Mouse (Mus musculus) liver, embryonic 12.5 days (tissue): ENCODE results near the gene Prdm11. TPM values are rescaled to one million over a fixed set of nuclear protein-coding genes. Genes with fewer than 3 reads are reported as not detected.

ENCODE experiments used
- ATAC-seq: fragments of 200-750 bp; cut with Nextera tagmentation; 2 replicates; pipeline ENCODE4 v1.8.0; 2017; ENCODE audit warnings: moderate number of reproducible peaks, mild to moderate bottlenecking, moderate library complexity
- H3K27ac ChIP-seq: fragments of 300-500 bp; sonication (generic); 2 replicates; pipeline ENCODE4 v1.5.1; 2016; ENCODE audit warnings: mild to moderate bottlenecking
- H3K27me3 ChIP-seq: fragments of 300-500 bp; sonication (generic); replicated peaks from 2 replicates; pipeline ENCODE4 v1.6.1; 2016; ENCODE audit warnings: mild to moderate bottlenecking, moderate library complexity
- H3K36me3 ChIP-seq: fragments of 300-500 bp; sonication (generic); 2 replicates; pipeline ENCODE4 v1.6.1; 2016; ENCODE audit warnings: mild to moderate bottlenecking, moderate library complexity
- H3K4me1 ChIP-seq: fragments of 300-500 bp; sonication (generic); 2 replicates; pipeline ENCODE4 v1.6.1; 2016
- H3K4me2 ChIP-seq: fragments of 300-500 bp; sonication (generic); 2 replicates; pipeline ENCODE4 v1.6.1; 2016; ENCODE audit warnings: mild to moderate bottlenecking, moderate library complexity
- H3K4me3 ChIP-seq: fragments of 300-500 bp; sonication (generic); 2 replicates; pipeline ENCODE4 v1.5.1; 2016; ENCODE audit warnings: mild to moderate bottlenecking, moderate library complexity
- H3K9ac ChIP-seq: fragments of 300-500 bp; sonication (generic); 2 replicates; pipeline ENCODE4 v1.6.1; 2016; ENCODE audit warnings: mild to moderate bottlenecking, moderate library complexity
- H3K9me3 ChIP-seq: fragments of 300-500 bp; sonication (generic); replicated peaks from 2 replicates; pipeline ENCODE4 v1.6.1; 2016; ENCODE audit warnings: mild to moderate bottlenecking, moderate library complexity
- WGBS: fragments of 180-500 bp; shearing (Covaris S2); methylation state at CpG from one replicate; pipeline ENCODE4 v1.1.7; 2016; ENCODE audit not compliant: insufficient replicate concordance; 5-methylcytosine and 5-hydroxymethylcytosine counted together
- polyA plus RNA-seq: library from polyadenylated mRNA; unstranded; fragments of >200 nt; fragmentation: Nextera tagmentation; extraction: Ambion mirVana; gene quantifications from 2 replicates; pipeline ENCODE4 v1.2.1, GENCODE M21; 2016

The Prdm11 gene
- polyA plus RNA-seq, 1 experiment from 2014 or later: 9.2 TPM

- WGBS: 75% methylated on average over 7 of the region's 7 CpGs
Observed at GRCm38 (mm10) chr2:93027713-93028112, 18.3 kb downstream of the Prdm11 start.

DNA sequence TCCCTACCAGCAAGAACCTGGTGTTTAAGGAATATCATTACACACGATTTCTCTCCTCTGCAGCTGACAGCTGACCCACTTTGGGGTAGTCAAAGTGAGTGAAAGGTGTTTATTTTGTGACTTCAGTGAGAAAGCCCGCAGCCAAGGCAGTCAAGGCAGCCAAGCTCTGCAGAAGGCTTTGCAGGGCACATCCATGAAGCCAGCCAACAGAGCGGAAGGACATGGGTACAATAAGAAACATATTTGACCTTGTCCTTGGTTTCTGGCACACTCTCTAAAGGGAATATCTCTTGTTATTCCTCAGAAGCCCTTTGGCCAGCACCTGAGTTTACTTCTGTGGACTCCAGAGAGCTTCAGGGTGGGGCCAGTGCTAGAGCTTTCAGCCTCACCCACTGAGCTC is 21.5 kb downstream of the Prdm11 start:
- no peaks in the 10 kb centered on the region for H3K27me3 ChIP-seq
- no peak overlapping the region for H3K4me3 ChIP-seq
- no peaks in the 10 kb centered on the region for H3K36me3 ChIP-seq
- ATAC-seq: no peak
- WGBS: 81% methylated on average over 3 of the region's 3 CpGs
- H3K4me2 ChIP-seq: no peak overlapping the region
- H3K9me3 ChIP-seq: no peaks in the 10 kb centered on the region
- H3K27ac ChIP-seq: no peak overlapping the region
- no peak overlapping the region for H3K9ac ChIP-seq
- peaks cover 22% of the 10 kb centered on the region for H3K4me1 ChIP-seq

More at GRCm38 (mm10) chr2:93027713-93028112, 18.3 kb downstream of the Prdm11 start:
- Histone ChIP-seq H3K4me2 (no peak overlapping the region), H3K36me3 (no peaks in the 10 kb centered on the region), H3K27me3 (no peaks in the 10 kb centered on the region), H3K9ac (no peak overlapping the region), H3K9me3 (no peaks in the 10 kb centered on the region), H3K4me1 (peaks cover 27% of the 10 kb centered on the region), H3K4me3 (no peak overlapping the region), H3K27ac (no peak overlapping the region)
- no peak for ATAC-seq

DNA sequence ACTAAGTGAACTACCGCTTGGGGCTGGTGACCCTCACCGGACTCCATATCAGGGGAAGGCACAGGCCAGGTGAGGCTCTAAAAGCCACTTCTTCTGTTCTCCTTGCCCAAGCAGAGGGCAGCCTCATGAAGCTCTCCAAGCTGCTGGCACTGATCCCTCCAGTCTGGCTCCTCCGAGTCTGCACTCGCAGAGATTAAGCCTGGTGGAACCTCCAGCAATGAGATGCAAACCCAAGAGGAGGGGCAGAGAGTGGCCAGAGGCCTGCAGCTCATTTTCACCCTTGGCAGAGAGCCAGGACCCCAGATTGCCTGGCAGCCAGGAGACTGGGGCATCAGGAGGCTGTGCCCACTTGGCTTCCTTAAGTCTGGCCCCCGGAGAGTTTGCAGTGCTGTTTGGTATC is 27.1 kb downstream of the Prdm11 start:
- no peak overlapping the region for H3K9ac ChIP-seq
- H3K27ac ChIP-seq: no peak overlapping the region
- peaks cover 23% of the 10 kb centered on the region for H3K4me1 ChIP-seq
- ATAC-seq: no peak
- H3K9me3 ChIP-seq: no peaks in the 10 kb centered on the region
- no peak overlapping the region for H3K4me3 ChIP-seq
- H3K4me2 ChIP-seq: no peak overlapping the region
- 75% methylated on average over 5 of the region's 5 CpGs for WGBS
- H3K36me3 ChIP-seq: no peaks in the 10 kb centered on the region
- no peaks in the 10 kb centered on the region for H3K27me3 ChIP-seq

GRCm38 (mm10) chr2:93017151-93017550 is 28.8 kb downstream of the Prdm11 start:
- Histone ChIP-seq H3K36me3 (peaks cover 9% of the 10 kb centered on the region), H3K4me3 (no peak overlapping the region), H3K4me2 (no peak overlapping the region), H3K9me3 (no peaks in the 10 kb centered on the region), H3K4me1 (peaks cover 40% of the 10 kb centered on the region), H3K9ac (no peak overlapping the region), H3K27me3 (no peaks in the 10 kb centered on the region), H3K27ac (no peak overlapping the region)
- no peak for ATAC-seq
- 91% methylated on average over 8 of the region's 8 CpGs for WGBS

GRCm38 (mm10) chr2:93015041-93015440 is 30.9 kb downstream of the Prdm11 start:
- Histone ChIP-seq H3K4me1 (peaks cover 48% of the 10 kb centered on the region), H3K27ac (peak overlapping the region; percentile 76), H3K27me3 (no peaks in the 10 kb centered on the region), H3K9ac (peak overlapping the region; percentile 75), H3K9me3 (no peaks in the 10 kb centered on the region), H3K36me3 (peaks cover 22% of the 10 kb centered on the region), H3K4me2 (peak overlapping the region; percentile 98), H3K4me3 (peak overlapping the region; percentile 66)
- 2% methylated on average over 40 of the region's 40 CpGs for WGBS
- peak; percentile 33 for ATAC-seq

- 4% methylated on average over 38 of the region's 50 CpGs for WGBS
- H3K27me3 ChIP-seq: no peaks in the 10 kb centered on the region
- peaks cover 22% of the 10 kb centered on the region for H3K36me3 ChIP-seq
- H3K4me2 ChIP-seq: peak overlapping the region; percentile 98
- H3K4me3 ChIP-seq: peak overlapping the region; percentile 66
- peak overlapping the region; percentile 76 for H3K27ac ChIP-seq
- no peaks in the 10 kb centered on the region for H3K9me3 ChIP-seq
- ATAC-seq: peak; percentile 85
- peaks cover 52% of the 10 kb centered on the region for H3K4me1 ChIP-seq
- peak overlapping the region; percentile 75 for H3K9ac ChIP-seq
Observed at GRCm38 (mm10) chr2:93014093-93014937, 31.7 kb downstream of the Prdm11 start.

- Histone ChIP-seq H3K36me3 (peaks cover 28% of the 10 kb centered on the region), H3K27me3 (no peaks in the 10 kb centered on the region), H3K4me2 (peak overlapping the region; percentile 98), H3K4me3 (peak overlapping the region; percentile 66), H3K27ac (peak overlapping the region; percentile 76), H3K9me3 (no peaks in the 10 kb centered on the region), H3K9ac (peak overlapping the region; percentile 75), H3K4me1 (peaks cover 59% of the 10 kb centered on the region)
- 62% methylated on average over 8 of the region's 8 CpGs for WGBS
- peak; percentile 10; the same call in 1 of the 2 replicates for ATAC-seq
Observed at GRCm38 (mm10) chr2:93013415-93014092, 32.4 kb downstream of the Prdm11 start.

DNA sequence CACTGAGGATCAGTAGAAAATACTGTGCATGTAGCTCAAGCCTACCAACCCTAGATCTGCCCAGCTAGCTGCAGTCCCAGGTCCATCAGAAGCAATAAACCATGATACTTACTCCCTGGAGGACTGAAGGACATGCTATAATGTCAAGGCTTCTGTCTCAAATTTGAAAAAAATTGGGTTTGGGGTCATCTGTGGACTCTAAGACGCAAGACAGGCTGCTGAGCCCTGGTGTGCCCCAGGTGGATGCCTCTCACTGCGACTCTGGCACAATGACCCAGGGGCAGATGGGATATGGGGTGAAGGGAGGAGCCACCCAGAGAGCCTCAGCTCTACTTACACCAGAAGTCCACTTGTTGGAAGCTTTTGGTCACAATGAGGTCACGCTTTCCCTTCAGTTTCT is 33.0 kb downstream of the Prdm11 start:
- Histone ChIP-seq H3K4me2 (peak overlapping the region; percentile 98), H3K9me3 (no peaks in the 10 kb centered on the region), H3K27ac (peak overlapping the region; percentile 76), H3K4me3 (no peak overlapping the region), H3K27me3 (no peaks in the 10 kb centered on the region), H3K36me3 (peaks cover 28% of the 10 kb centered on the region), H3K4me1 (peaks cover 65% of the 10 kb centered on the region), H3K9ac (no peak overlapping the region)
- ATAC-seq: no peak
- 86% methylated on average over 3 of the region's 3 CpGs for WGBS

DNA sequence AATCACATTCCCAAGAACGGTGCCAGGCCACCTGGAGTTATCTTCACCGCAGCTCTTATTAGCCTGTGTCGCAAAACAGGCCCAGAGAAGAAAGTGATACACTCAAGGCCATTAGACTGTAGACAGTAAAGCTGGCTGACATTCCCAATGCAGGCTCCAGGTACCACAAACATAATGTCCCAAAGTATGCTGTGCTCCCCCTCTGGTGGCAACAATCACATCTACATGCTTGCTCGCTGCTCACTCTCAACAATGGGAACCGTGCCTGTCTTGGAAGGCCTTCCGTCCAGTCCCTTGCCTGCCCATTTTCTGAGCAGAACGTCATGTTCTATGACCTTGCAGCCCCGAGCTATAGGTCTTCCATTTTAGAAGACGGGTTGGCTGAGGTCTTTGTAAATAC is 34.0 kb downstream of the Prdm11 start:
- Histone ChIP-seq H3K27me3 (no peaks in the 10 kb centered on the region), H3K4me1 (peaks cover 76% of the 10 kb centered on the region), H3K4me3 (no peak overlapping the region), H3K9ac (no peak overlapping the region), H3K4me2 (peak overlapping the region; percentile 98; the same call in 1 of the 2 replicates), H3K9me3 (no peaks in the 10 kb centered on the region), H3K36me3 (peaks cover 29% of the 10 kb centered on the region), H3K27ac (no peak overlapping the region)
- WGBS: 82% methylated on average over 9 of the region's 9 CpGs
- ATAC-seq: no peak

DNA sequence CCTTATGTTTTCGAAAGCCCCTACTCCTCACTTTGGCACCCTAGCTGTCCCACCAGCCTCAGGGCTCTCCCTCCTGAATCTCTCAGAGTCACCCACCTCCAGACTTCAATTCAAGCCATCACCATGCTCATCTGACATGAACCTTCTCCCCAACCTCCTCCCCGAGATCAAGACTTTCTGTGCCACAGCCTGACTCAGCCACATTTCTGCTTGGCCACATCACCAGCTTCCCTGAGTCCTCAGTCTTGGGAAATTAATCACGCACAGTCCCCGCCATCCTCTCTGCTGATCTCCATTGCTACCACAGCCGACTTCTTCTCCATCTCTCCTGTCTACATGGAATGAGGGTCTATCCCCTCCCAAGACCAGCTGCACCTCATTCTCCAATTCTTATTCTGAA is 34.5 kb downstream of the Prdm11 start:
- Histone ChIP-seq H3K4me3 (no peak overlapping the region), H3K4me1 (peaks cover 80% of the 10 kb centered on the region), H3K9ac (no peak overlapping the region), H3K9me3 (no peaks in the 10 kb centered on the region), H3K27me3 (no peaks in the 10 kb centered on the region), H3K27ac (no peak overlapping the region), H3K36me3 (peaks cover 31% of the 10 kb centered on the region), H3K4me2 (no peak overlapping the region)
- ATAC-seq: no peak
- 82% methylated on average over 5 of the region's 5 CpGs for WGBS

GRCm38 (mm10) chr2:93007967-93008685 is 37.8 kb downstream of the Prdm11 start:
- H3K36me3 ChIP-seq: peaks cover 49% of the 10 kb centered on the region
- WGBS: 66% methylated on average over 3 of the region's 3 CpGs
- no peak overlapping the region for H3K4me3 ChIP-seq
- peak overlapping the region; percentile 46 for H3K4me2 ChIP-seq
- peak overlapping the region; percentile 12; the same call in 1 of the 2 replicates for H3K9ac ChIP-seq
- H3K27me3 ChIP-seq: no peaks in the 10 kb centered on the region
- ATAC-seq: peak; percentile 96
- H3K27ac ChIP-seq: peak overlapping the region; percentile 79
- peaks cover 54% of the 10 kb centered on the region for H3K4me1 ChIP-seq
- no peaks in the 10 kb centered on the region for H3K9me3 ChIP-seq

DNA sequence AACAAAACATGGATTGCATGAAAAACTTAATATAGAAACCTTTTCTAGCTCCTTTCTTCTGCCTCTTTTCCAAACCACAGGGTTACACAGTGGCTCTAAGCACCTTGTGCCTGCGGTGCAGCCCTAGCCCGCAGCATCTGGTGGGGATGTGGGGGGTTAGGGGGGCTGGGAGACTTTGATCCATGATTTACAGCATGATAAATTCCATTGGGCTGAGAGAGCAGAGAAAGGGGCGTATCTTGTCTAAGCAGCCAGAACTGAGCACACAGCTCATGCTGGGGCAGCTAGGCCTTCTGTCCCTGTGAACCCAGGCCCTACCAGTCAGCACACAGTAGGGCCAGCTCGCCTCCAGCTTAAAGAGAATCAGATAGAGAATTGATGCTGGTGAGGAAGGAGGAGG is 40.9 kb downstream of the Prdm11 start:
- no peaks in the 10 kb centered on the region for H3K9me3 ChIP-seq
- WGBS: 68% methylated on average over 4 of the region's 4 CpGs
- H3K9ac ChIP-seq: no peak overlapping the region
- H3K4me1 ChIP-seq: peaks cover 32% of the 10 kb centered on the region
- no peak for ATAC-seq
- H3K4me2 ChIP-seq: no peak overlapping the region
- no peak overlapping the region for H3K4me3 ChIP-seq
- no peaks in the 10 kb centered on the region for H3K27me3 ChIP-seq
- H3K27ac ChIP-seq: no peak overlapping the region
- peaks cover 50% of the 10 kb centered on the region for H3K36me3 ChIP-seq
